Mouse (Mus musculus) embryonic facial prominence, embryonic 12.5 days (tissue): Measurements from ENCODE around the gene Ccdc85b. TPM values are rescaled to one million over a fixed set of nuclear protein-coding genes. Genes with fewer than 3 reads are reported as not detected.

Experiments
- ATAC-seq: fragments of 200-750 bp; cut with Nextera tagmentation; 2 replicates; pipeline ENCODE4 v1.8.0; 2017; ENCODE audit not compliant: insufficient number of reproducible peaks, insufficient read depth, low FRiP score, low TSS enrichment
- H3K27ac ChIP-seq: fragments of 300-500 bp; sonication (generic); 2 replicates; pipeline ENCODE4 v1.5.1; 2016; ENCODE audit warnings: mild to moderate bottlenecking
- H3K27me3 ChIP-seq: fragments of 300-500 bp; sonication (generic); 2 replicates; pipeline ENCODE4 v1.6.1; 2016; ENCODE audit warnings: mild to moderate bottlenecking, moderate library complexity
- H3K36me3 ChIP-seq: fragments of 300-500 bp; sonication (generic); 2 replicates; pipeline ENCODE4 v1.6.1; 2016; ENCODE audit warnings: mild to moderate bottlenecking
- H3K4me1 ChIP-seq: fragments of 300-500 bp; sonication (generic); 2 replicates; pipeline ENCODE4 v1.6.1; 2016
- H3K4me2 ChIP-seq: fragments of 300-500 bp; sonication (generic); replicated peaks from 2 replicates; pipeline ENCODE4 v1.6.1; 2016; ENCODE audit warnings: mild to moderate bottlenecking, moderate library complexity
- H3K4me3 ChIP-seq: fragments of 300-500 bp; sonication (generic); 2 replicates; pipeline ENCODE4 v1.5.1; 2016; ENCODE audit warnings: mild to moderate bottlenecking
- H3K9ac ChIP-seq: fragments of 300-500 bp; sonication (generic); 2 replicates; pipeline ENCODE4 v1.6.1; 2016; ENCODE audit warnings: mild to moderate bottlenecking, moderate library complexity
- H3K9me3 ChIP-seq: fragments of 300-500 bp; sonication (generic); 2 replicates; pipeline ENCODE4 v1.6.1; 2016; ENCODE audit warnings: mild to moderate bottlenecking, moderate library complexity
- WGBS: fragments of 180-500 bp; shearing (Covaris S2); methylation state at CpG from one replicate; pipeline ENCODE4 v1.1.7; 2016; 5-methylcytosine and 5-hydroxymethylcytosine counted together
- polyA plus RNA-seq: library from polyadenylated mRNA; unstranded; fragments of >200 nt; fragmentation: Nextera tagmentation; extraction: Ambion mirVana; gene quantifications from 2 replicates; pipeline ENCODE4 v1.2.1, GENCODE M21; 2016

Ccdc85b gene
- polyA plus RNA-seq, 1 experiment from 2014 or later, result 11.0 TPM

DNA sequence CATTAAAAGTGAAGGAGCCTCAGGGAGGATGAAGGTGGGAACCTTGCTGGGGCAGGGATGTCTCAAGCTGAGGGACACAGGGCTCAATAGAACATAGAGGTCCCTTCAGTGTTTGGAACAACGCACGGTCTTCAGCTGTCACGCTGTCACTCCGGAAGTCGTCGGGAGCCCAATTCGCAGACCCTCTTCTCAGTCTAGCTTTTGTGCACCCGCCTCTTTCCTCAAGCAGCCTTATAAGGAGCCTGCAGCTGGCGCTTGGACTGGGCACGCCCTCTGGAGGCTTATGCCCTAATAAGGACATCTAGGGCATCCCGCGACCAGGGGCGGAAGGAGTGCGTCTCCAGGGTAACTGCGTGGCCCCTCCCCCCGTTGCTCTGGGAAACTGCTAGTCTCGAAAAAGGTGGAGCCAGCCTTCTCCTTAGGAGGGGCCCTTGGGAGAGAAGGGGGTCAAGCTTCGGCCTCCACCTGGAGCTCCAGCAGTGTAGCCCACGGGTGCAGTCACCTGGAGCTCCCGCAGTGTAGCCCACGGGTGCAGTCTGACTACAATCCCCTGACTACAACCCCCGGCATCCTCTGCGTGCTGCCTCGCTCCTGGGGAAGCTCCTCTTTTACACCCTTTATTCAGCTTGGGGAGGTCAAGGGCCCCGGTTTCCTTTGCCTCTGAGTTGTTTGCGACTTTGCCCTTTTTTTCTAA is 31.3 kb upstream of the Ccdc85b start:
- H3K4me2 ChIP-seq, result peak overlapping the region; percentile 81
- peak overlapping the region; percentile 53 for H3K9ac ChIP-seq
- H3K36me3 ChIP-seq, result peaks cover 44% of the 10 kb centered on the region
- peak overlapping the region; percentile 98 for H3K27ac ChIP-seq
- peak; percentile 89 for ATAC-seq
- H3K4me3 ChIP-seq, result peak overlapping the region; percentile 51
- 0% methylated on average over 26 of the region's 26 CpGs for WGBS
- H3K4me1 ChIP-seq, result peaks cover 25% of the 10 kb centered on the region
- H3K27me3 ChIP-seq, result no peaks in the 10 kb centered on the region
- no peaks in the 10 kb centered on the region for H3K9me3 ChIP-seq

DNA sequence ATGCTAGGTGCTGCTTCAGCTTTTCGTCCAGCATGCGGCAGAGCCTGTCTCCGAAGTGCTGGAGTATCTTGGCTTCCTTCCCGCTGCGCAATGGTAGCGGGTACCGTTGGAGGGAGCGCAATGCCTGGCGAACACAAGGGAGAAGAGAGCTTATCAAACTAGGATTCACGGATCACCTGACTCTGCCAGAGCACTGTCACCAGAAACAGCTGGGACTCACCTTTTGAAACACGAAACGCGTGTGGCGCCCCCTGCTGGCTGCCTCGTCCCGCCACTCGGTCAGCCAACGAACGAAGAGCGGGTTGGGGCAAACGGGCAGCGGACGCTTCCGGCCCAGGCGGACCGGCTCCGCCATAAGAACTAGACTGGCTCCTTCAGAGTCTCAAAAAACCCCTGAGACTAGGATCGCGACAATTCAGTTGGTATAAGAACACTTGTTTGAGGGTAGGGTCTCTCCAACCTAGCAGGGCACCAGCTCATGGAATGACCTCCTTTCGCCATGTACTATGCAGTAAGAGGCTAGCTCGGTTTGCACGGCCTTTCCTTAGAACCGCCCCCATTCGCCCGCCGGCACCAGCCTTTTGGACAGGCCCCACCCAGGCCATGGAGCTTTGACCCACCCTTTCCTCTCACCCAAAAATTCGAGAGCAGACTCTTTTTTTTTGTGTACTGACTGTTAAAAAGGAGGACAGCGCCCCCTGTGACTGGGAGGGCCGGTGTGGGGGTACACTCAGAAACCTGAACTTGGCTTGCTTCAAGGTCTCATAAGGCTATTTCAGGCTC is 30.3 kb upstream of the Ccdc85b start, which contains the start of gene Mus81:
Gene Mus81 (minus strand): TSS at position 635 of the 783 bp plus-strand sequence.
- peak; percentile 70 for ATAC-seq
- Histone ChIP-seq H3K4me1 (peaks cover 25% of the 10 kb centered on the region), H3K4me3 (peak within 1 kb of the TSS; percentile 51), H3K4me2 (peak within 1 kb of the TSS; percentile 81), H3K9ac (peak within 1 kb of the TSS; percentile 65), H3K36me3 (peaks cover 44% of the 10 kb centered on the region), H3K9me3 (no peaks in the 10 kb centered on the region), H3K27ac (peak within 1 kb of the TSS; percentile 98), H3K27me3 (no peaks in the 10 kb centered on the region)
- WGBS, result under 1% methylated on average over 39 of the region's 39 CpGs

DNA sequence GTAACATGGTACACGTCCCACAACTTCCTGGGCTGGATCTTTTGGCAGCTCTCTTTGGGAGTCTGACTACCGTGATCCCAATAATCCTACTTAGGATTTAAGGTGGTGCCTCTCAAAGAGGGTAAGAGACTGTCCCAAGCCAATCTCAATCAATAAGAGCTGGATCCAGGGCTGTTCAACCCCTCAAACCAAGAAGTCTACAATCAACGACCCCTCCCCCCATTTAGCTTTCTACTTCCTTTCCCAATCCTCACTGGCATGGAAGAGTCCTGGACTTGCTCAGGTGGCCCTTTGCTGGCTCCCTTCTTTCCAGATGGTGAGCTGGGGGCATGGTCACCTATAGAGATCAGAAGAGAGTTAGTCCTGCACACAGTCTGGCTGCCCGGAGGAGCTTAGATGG is 29.1 kb upstream of the Ccdc85b start:
- 0 out of 2 replicates have a peak overlapping the region, but pooled peaks have one; percentile 98 for H3K27ac ChIP-seq
- no peak for ATAC-seq

DNA sequence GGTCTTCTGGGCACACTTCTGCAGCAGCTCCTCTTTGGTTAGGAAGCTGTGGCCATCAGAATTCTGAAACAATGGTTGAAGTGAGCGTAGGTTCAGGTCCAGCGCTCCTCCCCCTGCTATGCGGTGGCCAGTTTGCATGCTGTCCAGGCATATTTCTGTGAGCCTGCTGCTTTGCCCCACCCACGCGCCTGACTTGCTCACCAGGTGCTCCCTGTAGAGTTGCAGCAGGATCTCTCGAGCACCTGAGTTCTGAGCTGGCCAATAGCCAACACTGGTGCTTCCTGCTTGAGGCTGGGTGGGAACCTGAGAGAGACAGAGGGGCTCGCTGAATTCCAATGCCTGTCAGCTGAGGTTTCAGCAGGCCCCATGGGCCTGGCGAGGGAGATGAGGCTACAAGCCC is 28.6 kb upstream of the Ccdc85b start:
- WGBS, result 80% methylated on average over 8 of the region's 8 CpGs
- H3K4me2 ChIP-seq, result 0 out of 2 replicates have a peak overlapping the region, but pooled peaks have one; percentile 81
- peaks cover 50% of the 10 kb centered on the region for H3K36me3 ChIP-seq
- H3K27ac ChIP-seq, result no peak overlapping the region
- peaks cover 14% of the 10 kb centered on the region for H3K4me1 ChIP-seq
- H3K4me3 ChIP-seq, result no peak overlapping the region
- no peaks in the 10 kb centered on the region for H3K9me3 ChIP-seq
- ATAC-seq, result no peak
- H3K27me3 ChIP-seq, result no peaks in the 10 kb centered on the region
- H3K9ac ChIP-seq, result no peak overlapping the region

More for the DNA sequence above, 29.1 kb upstream of the Ccdc85b start:
- 91% methylated on average over 4 of the region's 4 CpGs for WGBS
- peak overlapping the region; percentile 81 for H3K4me2 ChIP-seq
- no peak overlapping the region for H3K9ac ChIP-seq
- no peaks in the 10 kb centered on the region for H3K27me3 ChIP-seq
- H3K4me3 ChIP-seq, result 0 out of 2 replicates have a peak overlapping the region, but pooled peaks have one; percentile 51
- H3K4me1 ChIP-seq, result peaks cover 15% of the 10 kb centered on the region
- no peaks in the 10 kb centered on the region for H3K9me3 ChIP-seq
- peaks cover 46% of the 10 kb centered on the region for H3K36me3 ChIP-seq

DNA sequence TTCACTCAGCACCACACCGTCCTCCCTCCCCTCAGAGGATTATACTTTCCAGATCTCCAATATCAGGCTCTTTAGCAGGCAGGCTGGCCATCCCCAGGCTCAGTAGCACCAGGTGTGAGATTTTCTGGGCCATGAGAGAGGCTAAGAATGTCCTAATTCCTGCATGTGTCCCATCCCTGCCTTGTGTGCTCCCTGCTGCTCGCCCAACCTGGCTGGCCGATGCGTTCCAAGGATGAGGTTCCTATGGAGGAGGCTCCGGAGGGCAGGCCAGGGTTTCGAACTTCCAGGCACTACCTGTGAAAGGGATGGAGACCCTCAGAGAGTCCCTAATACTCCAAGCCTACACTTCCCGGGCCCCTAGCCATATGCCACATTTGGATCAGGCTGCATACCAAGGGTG is 28.1 kb upstream of the Ccdc85b start:
- Histone ChIP-seq H3K4me2 (no peak overlapping the region), H3K9ac (no peak overlapping the region), H3K9me3 (no peaks in the 10 kb centered on the region), H3K4me1 (peaks cover 14% of the 10 kb centered on the region), H3K27ac (no peak overlapping the region), H3K27me3 (no peaks in the 10 kb centered on the region), H3K36me3 (peaks cover 55% of the 10 kb centered on the region), H3K4me3 (no peak overlapping the region)
- 91% methylated on average over 7 of the region's 7 CpGs for WGBS
- ATAC-seq, result no peak

DNA sequence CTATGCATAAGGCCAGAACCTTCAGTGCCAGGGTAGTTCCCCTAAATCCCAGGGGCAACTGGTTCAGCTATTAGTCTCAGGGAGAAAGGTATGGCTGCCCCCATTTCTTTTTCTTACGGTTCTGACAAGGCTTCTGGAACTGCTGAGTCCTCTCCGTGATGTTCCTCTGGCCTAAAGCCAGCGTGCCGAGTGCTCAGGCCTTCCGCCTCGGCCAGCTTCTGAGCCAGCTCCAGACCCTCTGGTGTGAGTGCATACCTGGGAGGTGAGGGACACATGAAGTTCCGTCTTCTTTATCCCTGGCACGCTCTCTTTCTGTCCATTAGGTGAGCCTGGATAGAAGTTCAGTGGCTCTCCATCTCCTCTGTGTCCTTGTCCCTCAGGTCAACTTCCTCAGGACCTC is 27.7 kb upstream of the Ccdc85b start:
- Histone ChIP-seq H3K9ac (no peak overlapping the region), H3K4me3 (no peak overlapping the region), H3K9me3 (no peaks in the 10 kb centered on the region), H3K27ac (no peak overlapping the region), H3K4me1 (peaks cover 14% of the 10 kb centered on the region), H3K4me2 (no peak overlapping the region), H3K36me3 (peaks cover 59% of the 10 kb centered on the region), H3K27me3 (no peaks in the 10 kb centered on the region)
- 93% methylated on average over 8 of the region's 8 CpGs for WGBS
- ATAC-seq, result no peak

DNA sequence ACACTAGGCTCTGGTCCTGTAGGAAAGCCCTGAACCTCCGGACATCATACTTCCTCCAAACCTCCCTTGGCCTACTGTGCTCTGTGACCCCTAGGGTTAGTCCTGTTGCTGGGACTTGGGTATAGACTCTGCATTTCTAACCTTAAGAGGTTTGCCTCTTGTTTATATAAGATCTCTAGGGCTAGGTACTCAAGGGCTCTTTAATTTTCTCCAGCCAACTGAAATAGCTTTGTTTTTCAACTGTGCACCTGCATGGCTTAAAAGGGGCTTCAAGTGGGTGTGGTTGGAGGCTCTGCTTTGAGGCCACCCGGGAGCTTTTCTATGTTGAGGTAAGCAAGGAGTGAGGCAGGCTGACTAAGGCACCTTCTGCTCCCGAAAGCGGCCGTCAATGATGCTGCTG is 26.8 kb upstream of the Ccdc85b start:
- WGBS, result 94% methylated on average over 5 of the region's 5 CpGs
- ATAC-seq, result no peak
- peaks cover 66% of the 10 kb centered on the region for H3K36me3 ChIP-seq
- H3K4me2 ChIP-seq, result no peak overlapping the region
- H3K9ac ChIP-seq, result no peak overlapping the region
- H3K4me1 ChIP-seq, result peaks cover 14% of the 10 kb centered on the region
- no peaks in the 10 kb centered on the region for H3K27me3 ChIP-seq
- no peak overlapping the region for H3K4me3 ChIP-seq
- no peaks in the 10 kb centered on the region for H3K9me3 ChIP-seq
- H3K27ac ChIP-seq, result no peak overlapping the region

DNA sequence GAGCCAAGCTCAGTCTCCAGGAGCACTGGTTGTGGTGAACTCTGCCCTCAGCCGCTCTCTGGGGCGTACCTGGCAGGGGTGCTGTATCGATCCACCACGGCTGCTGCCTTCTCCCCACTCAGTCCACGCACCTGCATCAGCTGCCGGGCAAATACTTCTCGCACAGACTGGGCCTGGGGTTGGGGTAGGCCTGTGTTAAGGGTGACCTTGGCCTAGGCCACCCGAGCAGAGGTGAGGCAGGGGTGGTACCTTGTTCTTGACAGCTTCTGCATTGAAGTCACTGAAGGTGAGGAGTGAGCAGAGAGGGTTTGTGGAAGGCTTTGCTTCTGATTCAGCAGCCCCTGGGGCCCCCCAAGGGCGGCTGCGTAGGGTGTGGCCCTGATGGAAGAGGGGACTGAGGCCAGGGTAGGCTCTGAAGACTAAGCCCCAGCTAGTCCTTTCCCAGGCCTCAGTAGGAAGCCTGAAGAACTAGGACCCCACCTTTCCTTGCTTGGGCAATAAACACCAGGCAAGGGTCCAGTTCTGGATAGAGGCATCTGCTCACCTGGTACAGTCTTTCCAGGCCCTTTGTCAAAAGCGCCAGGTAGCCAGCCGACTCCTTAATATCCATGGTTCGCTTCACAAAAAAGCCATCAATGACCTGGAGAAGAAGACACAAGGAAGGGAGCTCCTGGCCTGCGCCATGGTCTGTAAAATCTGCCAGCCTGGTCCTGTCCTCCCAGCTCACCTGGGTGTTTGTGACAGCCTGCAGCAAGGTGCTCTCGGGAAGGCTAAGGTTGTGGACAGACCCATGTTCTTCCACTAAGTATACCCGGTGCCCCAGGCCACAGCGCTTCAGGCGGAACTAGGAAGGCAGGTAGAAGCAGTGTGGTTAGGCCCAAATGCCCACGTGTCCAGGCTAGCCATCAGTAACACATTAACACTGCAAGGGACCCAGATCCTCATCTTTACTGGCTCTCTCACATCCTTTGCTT is 26.0 kb upstream of the Ccdc85b start:
- no peak for ATAC-seq

DNA sequence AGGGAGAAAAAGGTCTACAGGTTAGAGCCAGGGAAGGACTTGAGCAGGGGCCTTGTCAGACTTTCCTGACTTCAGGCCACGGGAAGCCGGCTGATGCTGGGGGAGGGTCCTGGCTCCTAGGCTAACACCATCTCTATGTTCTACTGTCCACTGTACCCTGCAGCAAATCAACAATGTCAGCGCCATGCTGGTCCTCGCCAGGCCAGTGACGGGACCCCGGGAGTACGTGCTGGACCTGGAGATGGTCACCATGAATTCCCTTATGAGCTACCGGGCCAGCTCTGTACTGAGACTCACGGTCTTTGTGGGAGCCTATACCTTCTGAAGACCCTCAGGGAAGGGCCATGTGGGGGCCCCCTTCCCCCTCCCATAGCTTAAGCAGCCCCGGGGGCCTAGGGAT is 23.7 kb upstream of the Ccdc85b start:
- Histone ChIP-seq H3K27me3 (no peaks in the 10 kb centered on the region), H3K4me3 (no peak overlapping the region), H3K36me3 (peaks cover 87% of the 10 kb centered on the region), H3K27ac (no peak overlapping the region), H3K4me2 (no peak overlapping the region), H3K9ac (no peak overlapping the region), H3K4me1 (peaks cover 2% of the 10 kb centered on the region; the same call in 1 of the 2 replicates), H3K9me3 (no peaks in the 10 kb centered on the region)
- 90% methylated on average over 10 of the region's 10 CpGs for WGBS
- ATAC-seq, result no peak

More for the DNA sequence above, 26.0 kb upstream of the Ccdc85b start:
- Histone ChIP-seq H3K4me3 (no peak overlapping the region), H3K4me1 (peaks cover 14% of the 10 kb centered on the region), H3K4me2 (no peak overlapping the region), H3K27me3 (no peaks in the 10 kb centered on the region), H3K9me3 (no peaks in the 10 kb centered on the region), H3K27ac (no peak overlapping the region), H3K36me3 (peaks cover 73% of the 10 kb centered on the region), H3K9ac (no peak overlapping the region)
- 92% methylated on average over 19 of the region's 19 CpGs for WGBS

DNA sequence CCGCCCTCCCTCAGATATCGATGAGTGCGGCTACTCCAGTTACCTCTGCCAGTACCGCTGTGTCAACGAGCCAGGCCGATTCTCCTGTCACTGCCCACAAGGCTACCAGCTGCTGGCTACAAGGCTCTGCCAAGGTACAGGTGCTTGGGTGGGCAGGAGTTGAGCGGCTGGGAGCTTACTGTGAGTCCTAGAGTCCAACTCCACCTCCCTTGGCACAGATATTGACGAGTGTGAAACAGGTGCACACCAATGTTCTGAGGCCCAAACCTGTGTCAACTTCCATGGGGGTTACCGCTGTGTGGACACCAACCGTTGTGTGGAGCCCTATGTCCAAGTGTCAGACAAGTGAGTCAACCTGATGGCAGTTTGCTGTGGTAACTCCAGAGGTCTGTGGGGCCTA is 22.3 kb upstream of the Ccdc85b start:
- 92% methylated on average over 10 of the region's 10 CpGs for WGBS
- Histone ChIP-seq H3K4me1 (peaks cover 11% of the 10 kb centered on the region), H3K9me3 (no peaks in the 10 kb centered on the region), H3K4me2 (no peak overlapping the region), H3K4me3 (no peak overlapping the region), H3K27ac (no peak overlapping the region; the same call in 1 of the 2 replicates), H3K9ac (no peak overlapping the region), H3K36me3 (peaks cover 76% of the 10 kb centered on the region), H3K27me3 (no peaks in the 10 kb centered on the region)
- ATAC-seq, result no peak

DNA sequence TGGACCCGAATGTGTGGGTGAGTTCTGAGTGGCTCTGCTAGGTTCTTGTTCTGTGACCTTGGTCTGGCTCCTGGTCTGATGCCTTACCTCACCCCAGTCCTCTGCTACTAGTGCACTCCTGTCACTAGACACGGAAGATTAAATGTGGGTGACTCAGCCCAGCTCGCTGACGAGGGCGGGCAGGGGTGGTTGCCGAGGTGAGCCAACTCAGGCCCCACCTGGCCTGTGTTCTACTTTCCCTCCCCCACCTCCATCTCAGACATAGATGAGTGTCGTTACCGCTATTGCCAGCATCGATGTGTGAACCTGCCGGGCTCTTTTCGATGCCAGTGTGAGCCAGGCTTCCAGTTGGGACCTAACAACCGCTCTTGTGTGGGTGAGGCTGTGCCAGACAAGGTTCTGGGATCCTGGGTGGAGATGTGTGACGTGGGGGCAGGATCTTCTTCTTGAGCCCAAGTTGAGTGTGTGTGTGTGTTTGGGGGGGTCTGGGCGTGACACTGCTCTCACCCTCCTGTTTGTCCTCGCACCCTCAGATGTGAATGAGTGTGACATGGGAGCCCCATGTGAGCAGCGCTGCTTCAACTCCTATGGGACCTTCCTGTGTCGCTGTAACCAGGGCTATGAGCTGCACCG is 20.1 kb upstream of the Ccdc85b start:
- H3K9ac ChIP-seq, result no peak overlapping the region
- no peak for ATAC-seq
- H3K4me2 ChIP-seq, result no peak overlapping the region
- H3K27ac ChIP-seq, result no peak overlapping the region
- H3K4me3 ChIP-seq, result no peak overlapping the region
- peaks cover 15% of the 10 kb centered on the region for H3K4me1 ChIP-seq
- H3K9me3 ChIP-seq, result no peaks in the 10 kb centered on the region
- peaks cover 54% of the 10 kb centered on the region for H3K36me3 ChIP-seq
- 92% methylated on average over 18 of the region's 18 CpGs for WGBS
- no peaks in the 10 kb centered on the region for H3K27me3 ChIP-seq
